Mouse (Mus musculus): Measurements from ENCODE around the gene Gna13.

DNA sequence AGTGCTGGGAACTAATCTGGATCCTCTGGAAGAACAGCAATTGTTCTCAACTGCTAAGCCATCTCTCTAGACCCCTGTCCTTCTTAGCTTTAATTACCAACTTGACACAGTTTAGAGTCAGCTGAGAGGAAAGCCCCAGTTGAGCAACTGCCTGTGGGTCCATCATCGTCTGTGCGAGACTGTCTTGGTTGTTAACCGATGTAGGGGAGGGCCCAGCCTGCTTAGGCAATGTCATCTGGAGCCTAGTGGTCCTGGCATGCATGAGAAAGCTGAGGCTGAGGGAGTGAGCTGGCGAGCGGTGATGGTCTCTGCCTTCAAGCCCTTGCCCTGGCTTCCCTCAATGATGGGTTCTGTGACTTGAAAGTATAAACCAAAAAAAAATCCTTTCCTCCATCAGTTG lies 52.2 kb downstream of the Gna13 start:
- no peak for TF ChIP-seq GATA1 (IDR thresholded peaks at IDR 0.05; ENCODE audit: low read length)
- no peak for TF ChIP-seq TAL1 (IDR thresholded peaks at IDR 0.05; ENCODE audit: low read length)
